Comparison of ENCODE assay signal across 34 mouse cellular contexts in the genomic region with DNA sequence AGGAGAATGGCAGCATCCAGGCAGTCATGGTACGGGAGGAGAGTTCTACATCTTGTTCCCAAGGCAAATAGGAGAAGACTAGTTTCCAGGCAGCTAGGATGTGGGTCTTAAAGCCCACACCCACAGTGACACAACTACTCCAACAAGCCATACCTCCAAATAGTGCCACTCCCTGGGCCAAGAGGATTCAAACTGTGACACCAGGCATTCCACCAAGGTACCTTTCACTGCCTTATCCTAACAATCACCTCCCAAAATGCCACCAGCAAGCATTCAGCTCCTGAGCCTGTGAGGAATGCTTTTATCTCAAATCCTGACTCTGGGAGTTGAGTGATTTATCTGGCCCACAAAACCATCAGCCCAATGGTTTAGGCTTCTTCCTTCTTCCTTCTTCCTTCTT.
"Had no signal": no experiment of that assay in that cellular context is flagged by ENCODE, and none has a peak within 500 bp of the region (broad histone marks: within the 10 kb centered on the region; RNA-seq: fewer than 3 reads in every experiment).

No protein-coding gene starts in this region.

- H3K9me3 ChIP-seq: heart, embryonic 10.5 days; heart, embryonic 12.5 days; heart, embryonic 13.5 days; heart, embryonic 15.5 days; hindbrain, embryonic 10.5 days; hindbrain, embryonic 12.5 days; hindbrain, embryonic 13.5 days; hindbrain, embryonic 15.5 days; intestine, embryonic 15.5 days; kidney, embryonic 15.5 days had no signal

- H3K4me1 ChIP-seq: heart, embryonic 10.5 days; heart, embryonic 15.5 days; hindbrain, embryonic 12.5 days; hindbrain, embryonic 15.5 days; intestine, embryonic 15.5 days; kidney, embryonic 15.5 days had no signal

- H3K9ac ChIP-seq: heart, embryonic 12.5 days; heart, embryonic 13.5 days; heart, embryonic 15.5 days; hindbrain, embryonic 12.5 days; hindbrain, embryonic 13.5 days; hindbrain, embryonic 14.5 days; hindbrain, embryonic 15.5 days; intestine, embryonic 15.5 days; kidney, embryonic 15.5 days had no signal

- DNase-seq: heart, postnatal 10 days; heart, postnatal 14 days; heart, postnatal 36 days; heart, postnatal 4 days; kidney, adult 11 months; kidney, adult 18-20 months; kidney, adult 2 months; kidney, adult 8-10 months; kidney, adult 9 months; kidney, postnatal 10 days; kidney, postnatal 14 days; kidney, postnatal 36 days; kidney, postnatal 4 days; layer of hippocampus, adult 9-11 months; layer of hippocampus, postnatal 36 days had no signal

- H3K4me2 ChIP-seq: heart, embryonic 11.5 days; heart, embryonic 12.5 days; heart, embryonic 13.5 days; heart, embryonic 15.5 days; hindbrain, embryonic 12.5 days; hindbrain, embryonic 13.5 days; hindbrain, embryonic 14.5 days; hindbrain, embryonic 15.5 days; intestine, embryonic 15.5 days; kidney, embryonic 15.5 days had no signal

- H3K27me3 ChIP-seq: hindbrain, embryonic 15.5 days; intestine, embryonic 15.5 days had no signal

- H3K36me3 ChIP-seq: heart, embryonic 10.5 days; heart, embryonic 12.5 days; heart, embryonic 13.5 days; heart, embryonic 15.5 days; hindbrain, embryonic 10.5 days; hindbrain, embryonic 12.5 days; hindbrain, embryonic 13.5 days; hindbrain, embryonic 15.5 days; intestine, embryonic 15.5 days; kidney, embryonic 15.5 days had no signal

- H3K27ac ChIP-seq: heart, embryonic 10.5 days; heart, embryonic 13.5 days; heart, embryonic 15.5 days; hindbrain, embryonic 12.5 days; hindbrain, embryonic 13.5 days; hindbrain, embryonic 14.5 days; hindbrain, embryonic 15.5 days; hindbrain, postnatal 0 days; intestine, embryonic 15.5 days; kidney, embryonic 15.5 days; kidney, postnatal 0 days; layer of hippocampus, adult 2 months; left cerebral cortex, adult 2 months had no signal

- ATAC-seq: hindbrain, postnatal 0 days; inflammation-experienced regulatory T-cells, adult 6 months; intestine, embryonic 15.5 days; intestine, embryonic 16.5 days; intestine, postnatal 0 days had no signal

- H3K4me3 ChIP-seq: heart, embryonic 10.5 days; heart, embryonic 12.5 days; heart, embryonic 13.5 days; heart, embryonic 15.5 days; hindbrain, embryonic 10.5 days; hindbrain, embryonic 12.5 days; hindbrain, embryonic 13.5 days; hindbrain, embryonic 15.5 days; intestine, embryonic 15.5 days; kidney, embryonic 15.5 days; layer of hippocampus, adult 2 months; left cerebral cortex, adult 2 months had no signal
